Mouse (Mus musculus) gastrocnemius, postnatal 4 days (tissue): ENCODE data around the gene Ly6f. TPM values are rescaled to one million over a fixed set of nuclear protein-coding genes. Genes with fewer than 3 reads are reported as not detected.

ENCODE experiments used
- DNase-seq, 2 experiments: peaks; one replicate each; pipeline ENCODE4 v3.0.0; 2021 to 2022; ENCODE audit warnings: low spot score in 2 of 2, mixed read lengths in 2 of 2
- total RNA-seq, 2 experiments: library from RNA; stranded (reverse); gene quantifications; 2 replicates each; pipeline ENCODE4 v1.2.3; 2021

Ly6f gene
- total RNA-seq, 2 experiments from 2014 or later = not detected

GRCm38 (mm10) chr15:75317255-75317654, 49.0 kb downstream of the Ly6f start:
- no peak for DNase-seq

GRCm38 (mm10) chr15:75318584-75318983, 50.4 kb downstream of the Ly6f start:
- DNase-seq = no peak

- DNase-seq = no peak
Observed at GRCm38 (mm10) chr15:75320104-75320503, 51.9 kb downstream of the Ly6f start.

Other genes starting within 250 kb of the Ly6f start
- gene Ly6c1, start 219.6 kb upstream of the Ly6f start, total RNA-seq = 10 to 100 TPM; 40.7 to 51.1 TPM
- gene Ly6c2, start 156.5 kb upstream of the Ly6f start, total RNA-seq = 1 to 10 TPM; 1.6 to 1.7 TPM
- gene Ly6g, start 113.2 kb upstream of the Ly6f start, total RNA-seq = not detected
- under 1 TPM in 1 of 2 experiments, not detected in 1; 0.18 TPM for gene BC025446, start 52.0 kb upstream of the Ly6f start, total RNA-seq